Mouse (Mus musculus) midbrain, embryonic 11.5 days (tissue): Measurements from ENCODE around the gene Plxna3. TPM values are rescaled to one million over a fixed set of nuclear protein-coding genes. Genes with fewer than 3 reads are reported as not detected.

Experiments
- microRNA-seq: library from miRNA; unstranded; fragments of <30 nt; microRNA quantifications from one replicate; pipeline ENCODE4, GENCODE M21; 2017
- polyA plus RNA-seq: library from polyadenylated mRNA; unstranded; fragments of >200 nt; fragmentation: Nextera tagmentation; extraction: Ambion mirVana; gene quantifications from 2 replicates; pipeline ENCODE4 v1.2.1, GENCODE M21; 2014

Gene Plxna3
- polyA plus RNA-seq, 1 experiment from 2014 or later = 13.7 TPM

Small RNAs within 50 kb of the gene (microRNA-seq; reads per million reads assigned to microRNA genes)
- 0.57 reads per million for gene Mir7092

Other genes starting within 250 kb of the Plxna3 start
- gene Opn1mw, start 201.6 kb upstream of the Plxna3 start, polyA plus RNA-seq = not detected in 2 replicates
- 15.3 and 17.1 TPM in 2 replicates for gene Mecp2, start 193.7 kb upstream of the Plxna3 start, polyA plus RNA-seq
- gene Tex28, start 161.2 kb upstream of the Plxna3 start, polyA plus RNA-seq = not detected in 2 replicates
- gene Tktl1, start 151.8 kb upstream of the Plxna3 start, polyA plus RNA-seq = not detected in 2 replicates
- gene Flna, start 79.2 kb upstream of the Plxna3 start, polyA plus RNA-seq = 178 and 185 TPM in 2 replicates
- gene Emd, start 74.4 kb upstream of the Plxna3 start, polyA plus RNA-seq = 24.3 and 25.2 TPM in 2 replicates
- gene Rpl10, start 58.3 kb upstream of the Plxna3 start, polyA plus RNA-seq = 661 and 713 TPM in 2 replicates
- gene Taz, start 47.2 kb upstream of the Plxna3 start, polyA plus RNA-seq = 57.9 and 60.9 TPM in 2 replicates
- 4.3 and 4.4 TPM in 2 replicates for gene Dnase1l1, start 46.7 kb upstream of the Plxna3 start, polyA plus RNA-seq
- 101 and 106 TPM in 2 replicates for gene Atp6ap1, start 32.0 kb upstream of the Plxna3 start, polyA plus RNA-seq
- 430 and 451 TPM in 2 replicates for gene Gdi1, start 24.1 kb upstream of the Plxna3 start, polyA plus RNA-seq
- gene Fam50a, start 16.0 kb upstream of the Plxna3 start, polyA plus RNA-seq = 58.1 and 59.2 TPM in 2 replicates
- gene Lage3, start 24.6 kb downstream of the Plxna3 start, polyA plus RNA-seq = 110 and 118 TPM in 2 replicates
- 74.3 and 76.5 TPM in 2 replicates for gene Ubl4a, start 44.2 kb downstream of the Plxna3 start, polyA plus RNA-seq
- 8.5 and 9.0 TPM in 2 replicates for gene Slc10a3, start 44.3 kb downstream of the Plxna3 start, polyA plus RNA-seq
- gene Fam3a, start 64.2 kb downstream of the Plxna3 start, polyA plus RNA-seq = 26.2 and 27.3 TPM in 2 replicates
- 22.8 and 24.8 TPM in 2 replicates for gene Ikbkg, start 64.2 kb downstream of the Plxna3 start, polyA plus RNA-seq
- 56.2 and 56.4 TPM in 2 replicates for gene G6pdx, start 100.1 kb downstream of the Plxna3 start, polyA plus RNA-seq
- 0.61 TPM in 1 of 2 replicates, not detected in the other for gene Gm6880, start 152.3 kb downstream of the Plxna3 start, polyA plus RNA-seq
- gene Olfr1326-ps1, start 245.8 kb downstream of the Plxna3 start, polyA plus RNA-seq = not detected in 2 replicates